Mouse (Mus musculus) C2C12 (cell line): ENCODE results near the gene Vps25.

Experiments used
- CEBPB ChIP-seq: IDR thresholded peaks from one replicate; pipeline ENCODE4 v1.6.1; 2011; ENCODE audit warnings: low read depth, mild to moderate bottlenecking, control low read depth, moderate library complexity
- CTCF ChIP-seq: IDR thresholded peaks from one replicate; pipeline ENCODE4 v1.5.1; 2011; ENCODE audit not compliant: control insufficient read depth, insufficient read depth, insufficient read length
- FOSL1 ChIP-seq: IDR thresholded peaks from one replicate; pipeline ENCODE4 v1.8.0; 2011; ENCODE audit warnings: mild to moderate bottlenecking, low read length; ENCODE audit not compliant: poor library complexity, insufficient read depth, severe bottlenecking
- USF1 ChIP-seq: IDR thresholded peaks from one replicate; pipeline ENCODE4 v1.6.1; 2011; ENCODE audit warnings: low read depth, mild to moderate bottlenecking, control low read depth, moderate library complexity

DNA sequence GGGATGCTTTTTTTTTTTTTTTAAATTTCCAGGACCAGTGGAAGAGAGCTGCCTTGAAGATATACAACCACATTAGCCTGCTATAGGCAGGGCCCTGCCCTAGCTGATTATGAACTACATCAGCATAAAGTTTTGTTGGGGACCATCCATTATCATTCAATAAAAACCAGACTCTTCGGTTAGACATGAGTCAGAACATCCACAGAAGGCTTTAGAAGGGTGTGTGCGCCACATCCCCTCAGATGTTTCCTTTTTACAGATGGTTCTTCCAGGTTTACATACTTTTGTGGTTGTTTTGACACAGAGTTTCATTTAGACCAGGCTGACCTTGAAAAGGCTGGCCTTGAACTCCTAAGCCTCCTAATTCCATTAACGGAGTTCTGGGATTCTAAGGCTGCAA is 29.2 kb upstream of the Vps25 start:
- TF ChIP-seq CTCF, result no peak
- no peak for TF ChIP-seq USF1
- TF ChIP-seq FOSL1, result no peak
- TF ChIP-seq CEBPB, result no peak
